Mouse (Mus musculus) spleen, postnatal 4 days (tissue): ENCODE measurements around the gene E130311K13Rik.

Experiments used
- DNase-seq, 2 experiments: peaks; one replicate each; pipeline ENCODE4 v3.0.0; 2022; ENCODE audit warnings: low spot score in 2 of 2

The E130311K13Rik gene

DNA sequence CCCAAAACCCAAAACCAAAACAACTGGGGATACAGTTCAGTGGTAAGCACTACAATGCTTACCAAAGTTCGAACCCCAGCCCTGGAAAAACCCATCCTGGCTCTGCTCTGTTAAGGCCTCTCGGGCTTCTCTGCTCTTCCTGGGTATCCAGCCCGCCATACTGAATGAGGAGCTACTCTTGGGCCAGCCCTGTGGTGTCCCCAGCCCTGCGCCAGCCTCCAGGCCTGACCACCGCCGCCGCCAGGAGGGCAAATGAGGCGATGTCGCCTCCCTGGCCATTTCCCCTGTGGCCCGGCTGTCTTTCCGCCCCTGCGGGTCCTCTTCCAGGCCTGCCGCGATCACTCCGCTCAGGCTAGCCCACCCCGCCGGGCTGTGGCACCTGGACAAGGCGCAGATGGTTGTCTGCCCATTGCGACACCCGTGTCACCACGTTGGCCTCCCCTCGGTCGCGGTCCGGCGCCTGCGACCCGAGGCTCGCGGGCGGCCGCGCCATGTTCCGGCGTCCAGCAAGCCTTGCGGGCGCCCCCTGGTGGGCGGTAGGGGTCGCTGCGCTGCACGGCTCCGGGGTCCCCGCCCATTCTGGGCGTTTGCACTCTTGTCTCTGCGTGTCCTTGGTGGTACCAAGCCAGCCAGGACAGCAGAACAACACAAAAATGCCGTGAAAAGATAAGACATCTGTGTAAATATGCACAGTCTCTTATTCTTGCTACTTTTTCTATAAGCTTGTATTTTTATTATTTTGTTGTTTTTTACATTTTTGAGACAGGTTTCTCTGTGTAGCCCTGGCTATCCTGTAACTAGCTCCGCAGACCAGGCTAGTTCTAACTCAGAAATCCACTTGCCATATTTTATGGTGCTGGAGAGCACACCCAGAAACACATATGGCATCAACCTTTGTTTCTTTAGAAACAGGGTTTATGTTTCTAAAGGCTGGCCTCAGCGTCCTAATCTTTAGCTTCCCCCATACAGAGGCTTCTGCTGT, at the start of gene E130311K13Rik:
Gene E130311K13Rik, minus strand, starts transcription at position 595 of the 982 bp plus-strand sequence.
- DNase-seq: peak; percentile 86 to 95

DNA sequence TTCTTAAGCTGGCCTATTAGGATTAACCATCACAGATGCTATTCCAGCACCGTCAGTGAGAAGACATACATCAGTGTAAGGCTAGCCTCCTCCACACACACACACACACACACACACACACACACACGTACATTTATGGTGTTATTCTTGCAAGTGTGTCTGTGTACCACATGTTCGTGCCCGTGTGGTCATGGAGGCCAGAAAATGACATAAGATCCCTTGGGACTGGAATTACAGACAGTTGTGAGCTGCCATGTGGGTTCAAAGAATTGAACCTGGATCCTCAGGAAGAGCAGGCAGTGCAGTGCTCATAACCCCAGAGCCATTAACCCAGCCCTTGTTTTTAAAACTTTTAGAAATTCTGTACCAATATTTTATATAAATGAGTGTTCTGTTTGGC, 48.6 kb upstream of the E130311K13Rik start:
- DNase-seq: no peak

DNA sequence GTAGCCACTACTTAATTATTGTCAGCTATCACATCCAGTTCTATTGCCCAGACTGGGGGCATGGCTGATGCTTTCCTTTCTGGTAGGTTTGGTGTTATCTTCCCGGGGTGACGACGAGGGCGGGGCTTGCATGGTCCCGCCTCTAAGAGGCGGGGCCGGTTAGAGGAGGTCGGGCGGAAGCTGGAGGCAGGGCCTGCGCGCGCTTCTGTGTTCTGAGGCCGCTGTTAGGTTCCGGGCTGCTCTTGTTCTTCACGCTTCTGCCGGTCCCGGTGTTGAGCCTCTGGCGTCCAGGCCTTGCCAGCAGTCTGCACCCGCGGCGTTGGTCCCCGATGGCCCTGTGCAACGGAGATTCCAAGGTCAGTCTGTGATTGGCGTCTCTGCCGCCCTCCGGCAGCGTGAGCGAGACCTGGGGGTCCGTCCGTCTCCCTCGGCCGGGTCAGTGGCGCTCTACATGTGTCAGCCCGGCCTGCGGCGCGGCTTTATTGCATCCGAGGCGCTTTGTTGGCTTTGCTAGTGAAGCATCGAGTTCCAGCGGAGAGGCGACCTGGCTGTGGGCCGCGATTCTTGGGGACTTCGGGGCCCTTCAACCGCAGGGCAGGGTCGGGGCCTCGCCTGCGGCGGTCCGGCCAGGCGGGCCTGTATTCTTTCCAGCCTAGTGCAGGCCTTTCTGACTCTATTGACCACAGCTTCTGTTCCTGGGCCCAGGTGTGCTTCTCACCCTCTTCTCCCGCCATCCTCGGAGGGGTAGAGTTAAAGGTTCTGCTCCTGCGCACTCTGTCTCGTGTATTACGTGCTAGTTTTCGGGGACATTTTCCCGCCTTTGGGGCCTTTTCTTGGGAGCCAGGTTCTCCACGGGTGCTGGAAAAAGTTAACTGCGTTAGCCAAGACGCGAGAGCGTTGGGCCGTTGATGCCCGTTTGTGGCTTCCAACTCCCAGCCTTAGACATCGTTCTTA, 47.0 kb upstream of the E130311K13Rik start, which contains the start of gene Gmps:
Gene Gmps, plus strand, starts transcription at position 152 of the 954 bp plus-strand sequence.
- DNase-seq: peak; percentile 92 to 95

DNA sequence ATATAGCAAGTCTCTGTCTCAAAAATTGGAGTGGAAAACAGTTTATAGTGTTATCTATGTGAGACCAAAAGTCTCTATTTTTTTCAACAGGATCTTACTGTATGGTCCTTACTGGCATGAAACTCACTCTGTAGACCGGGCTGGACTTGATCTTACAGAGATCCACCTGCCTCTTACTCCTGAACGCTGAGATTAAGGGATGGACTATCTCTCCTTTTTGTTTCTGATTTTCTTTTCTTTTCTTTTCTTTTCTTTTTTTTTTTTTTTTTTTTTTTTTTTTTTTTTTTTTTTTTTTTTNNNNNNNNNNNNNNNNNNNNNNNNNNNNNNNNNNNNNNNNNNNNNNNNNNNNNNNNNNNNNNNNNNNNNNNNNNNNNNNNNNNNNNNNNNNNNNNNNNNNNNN, 36.7 kb upstream of the E130311K13Rik start:
- no peak for DNase-seq

DNA sequence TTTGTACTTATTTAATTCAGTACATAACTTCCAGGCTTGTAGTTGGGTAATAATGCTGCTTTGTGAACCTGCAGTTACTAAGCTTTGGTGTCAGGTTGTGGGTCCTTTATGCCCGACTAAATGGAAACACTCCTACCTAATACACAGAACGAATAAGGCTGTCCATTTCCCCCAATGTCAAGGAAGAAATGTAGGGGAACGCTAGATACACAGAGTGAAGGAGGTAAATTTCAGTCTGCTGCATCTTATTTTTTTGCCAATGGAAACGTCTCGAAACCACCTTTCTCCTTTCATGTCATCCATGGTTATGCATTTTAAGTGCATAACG, 35.6 kb upstream of the E130311K13Rik start:
- no peak for DNase-seq

DNA sequence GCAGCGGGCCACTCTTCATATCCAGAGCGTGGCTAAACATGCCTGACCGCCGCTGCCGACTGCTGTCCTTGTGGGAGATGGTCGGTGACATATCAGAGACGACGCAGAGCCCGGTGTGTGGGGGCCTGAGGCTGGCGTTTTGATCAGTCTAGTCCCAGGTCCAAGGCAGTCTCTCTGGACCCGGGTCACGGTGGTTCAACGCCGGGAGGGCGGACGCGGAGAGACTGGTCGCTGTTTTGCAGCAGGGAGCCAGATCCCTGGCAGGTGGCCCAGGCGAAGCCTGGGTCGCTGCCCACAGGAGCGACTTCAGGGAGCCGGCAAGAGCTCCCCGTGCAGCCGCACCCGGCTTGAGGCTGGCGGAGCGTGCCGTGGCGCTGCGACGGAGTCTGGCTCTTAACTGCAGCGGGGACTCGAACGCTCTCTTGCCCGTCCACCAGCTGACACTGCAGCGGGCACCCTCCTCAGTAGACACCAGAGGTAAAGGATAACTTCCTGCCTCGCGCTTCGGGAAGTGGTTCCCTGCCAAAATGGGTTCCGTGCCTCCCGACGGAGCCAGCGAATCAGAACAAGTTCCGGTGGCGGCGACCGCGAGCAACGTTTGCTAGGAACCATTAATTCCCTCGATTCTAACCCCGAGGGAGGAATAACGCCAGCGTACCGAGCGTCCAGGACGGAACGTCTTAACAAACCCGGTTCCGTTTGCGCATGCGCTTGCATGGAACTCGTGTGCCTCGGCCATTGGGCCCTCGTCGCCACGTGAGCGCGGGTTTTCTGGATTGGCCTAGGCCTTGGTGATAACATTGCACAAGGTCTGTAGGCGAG, 35.0 kb upstream of the E130311K13Rik start, which contains the start of gene Slc33a1:
Gene Slc33a1, minus strand, starts transcription at position 669 of the 822 bp plus-strand sequence.
- peak; percentile 97 to 99 for DNase-seq

DNA sequence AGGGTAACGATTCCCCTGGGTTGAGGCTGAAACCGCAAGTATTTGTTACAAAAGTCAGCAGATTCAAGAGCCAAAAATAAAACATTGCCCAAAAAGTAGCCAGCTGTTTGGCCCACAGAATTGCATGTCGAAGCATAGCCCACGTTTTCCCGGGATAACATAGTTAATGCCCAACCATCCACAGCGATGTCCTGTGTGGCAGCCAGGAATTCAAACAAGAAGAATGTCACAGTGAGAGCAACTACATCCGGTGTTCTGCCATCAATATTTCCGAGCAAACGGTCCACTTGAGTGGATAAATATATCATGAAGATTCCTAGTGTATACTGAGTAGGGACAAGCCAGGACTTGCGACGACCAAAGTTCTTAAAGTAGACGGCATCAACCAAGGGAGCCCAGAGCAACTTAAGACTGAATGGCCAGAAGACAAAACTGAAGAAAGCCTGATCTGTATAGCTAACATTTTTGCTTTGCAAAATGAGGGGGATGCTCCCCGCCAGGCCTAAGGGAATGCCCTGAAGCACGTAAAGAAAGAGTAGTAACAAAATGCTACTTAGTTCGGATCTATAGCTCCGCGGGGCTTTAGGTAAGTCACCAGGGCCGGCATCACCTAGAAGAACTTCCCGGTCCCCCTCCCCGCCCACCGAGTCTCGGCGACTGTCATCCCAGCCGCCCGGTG, 34.3 kb upstream of the E130311K13Rik start:
- DNase-seq: no peak

DNA sequence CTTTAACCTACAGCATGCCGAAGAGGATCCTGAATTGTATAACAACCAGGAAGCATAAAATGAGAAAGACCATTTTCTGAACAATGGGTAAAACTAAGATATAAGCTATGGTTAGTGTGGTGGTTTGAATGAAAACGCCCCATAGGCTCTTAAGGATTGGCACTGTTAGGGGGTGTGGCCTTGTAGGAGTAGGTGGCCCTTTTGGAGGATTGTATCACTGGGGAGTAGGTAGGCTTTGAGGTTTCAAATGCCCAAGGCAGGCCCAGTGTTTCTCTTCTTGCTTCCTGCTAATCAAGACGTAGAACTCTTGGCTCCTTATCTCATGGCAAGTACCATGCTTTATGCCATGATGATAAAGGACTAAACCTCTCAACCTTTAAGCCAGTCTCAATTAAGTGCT, 20.6 kb upstream of the E130311K13Rik start:
- DNase-seq: no peak

DNA sequence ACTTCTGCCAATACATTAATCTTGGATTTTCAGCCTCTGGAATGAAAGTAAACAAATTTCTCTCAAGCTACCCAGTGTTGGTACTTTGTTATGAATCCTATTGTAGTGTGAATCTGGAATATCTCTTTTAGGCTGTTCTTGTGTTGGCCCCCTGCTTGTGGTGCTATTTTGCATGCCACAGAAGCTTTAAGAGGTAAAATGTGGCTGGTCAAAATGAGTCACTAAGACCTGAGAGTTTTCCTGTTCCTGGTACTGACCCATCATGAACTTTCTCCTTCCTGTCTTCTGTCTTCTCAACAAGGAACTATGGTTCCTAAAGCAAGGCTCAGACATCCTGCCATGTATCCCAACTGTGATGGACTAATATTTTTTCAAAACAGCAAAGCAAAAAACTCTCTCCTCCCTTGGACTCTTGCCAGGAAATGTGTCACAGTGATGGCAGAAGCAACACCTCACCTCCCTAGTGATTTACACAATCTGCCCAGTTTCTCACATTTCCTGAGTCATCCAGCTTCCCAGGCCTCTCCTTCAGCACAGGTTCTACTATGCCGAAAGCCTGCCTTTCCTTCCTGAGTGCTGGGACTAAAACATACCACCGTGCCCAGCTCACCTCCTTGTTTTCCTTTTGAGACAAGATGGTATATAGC, 12.1 kb upstream of the E130311K13Rik start:
- no peak for DNase-seq

DNA sequence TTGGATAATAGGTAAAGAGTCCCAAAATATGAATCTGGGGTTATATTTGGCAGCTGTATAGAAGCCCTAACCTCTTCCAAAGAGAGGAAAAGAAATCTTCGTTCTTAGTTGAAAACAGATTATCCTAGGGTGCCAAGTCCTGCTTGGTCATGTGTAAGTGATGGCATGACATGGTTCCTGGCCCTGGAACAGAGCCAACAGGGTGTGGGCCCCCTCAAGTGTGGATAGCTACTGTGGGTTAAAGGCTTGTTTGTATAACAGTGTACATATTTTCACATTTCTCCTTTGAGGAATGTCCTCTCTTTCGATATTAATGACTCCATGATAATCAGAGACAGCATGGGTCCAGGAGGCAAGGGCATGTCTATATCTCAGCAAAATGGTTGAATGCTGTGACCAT, 9.7 kb upstream of the E130311K13Rik start:
- DNase-seq: no peak

DNA sequence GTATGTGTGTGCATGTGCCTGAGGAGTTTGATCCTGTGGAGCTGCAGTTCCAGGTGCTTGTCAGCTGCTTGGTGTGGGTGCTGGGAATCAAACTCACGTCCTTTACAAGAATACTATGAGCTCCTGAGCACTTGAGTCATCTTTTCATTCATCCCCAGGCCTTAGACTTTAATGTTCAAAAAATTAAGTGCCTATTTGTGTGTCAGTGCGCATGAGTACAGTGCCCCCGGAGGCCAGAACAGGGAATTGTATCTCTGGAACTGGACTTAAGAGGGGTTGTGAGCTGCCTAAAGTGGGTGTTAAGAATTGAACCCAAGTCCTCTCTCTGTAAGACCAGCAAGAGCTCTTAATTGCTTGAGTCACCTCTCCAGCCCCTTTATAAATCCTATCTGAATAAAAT, 9.6 kb downstream of the E130311K13Rik start:
- peak in 1 of 2 experiments; percentile 15 for DNase-seq

DNA sequence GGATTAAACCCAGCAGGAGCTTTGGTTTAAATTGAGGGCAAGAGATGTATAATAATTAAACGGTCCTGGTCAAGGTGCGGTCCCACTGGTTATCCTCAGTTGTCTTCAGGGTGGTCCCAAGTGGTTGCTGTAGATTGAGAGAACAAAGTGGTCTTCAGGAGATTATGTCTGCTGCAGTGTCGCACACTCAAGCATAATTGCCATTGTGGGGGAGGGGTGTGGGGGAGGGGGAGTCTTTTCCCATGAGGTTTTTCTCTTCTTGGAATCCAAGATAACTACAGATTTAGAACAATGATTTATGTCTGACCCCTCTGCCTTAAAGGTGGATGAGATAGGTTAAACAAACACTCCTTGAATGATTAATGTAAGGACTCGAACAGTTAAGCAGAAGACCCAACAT, 19.0 kb downstream of the E130311K13Rik start:
- no peak for DNase-seq

DNA sequence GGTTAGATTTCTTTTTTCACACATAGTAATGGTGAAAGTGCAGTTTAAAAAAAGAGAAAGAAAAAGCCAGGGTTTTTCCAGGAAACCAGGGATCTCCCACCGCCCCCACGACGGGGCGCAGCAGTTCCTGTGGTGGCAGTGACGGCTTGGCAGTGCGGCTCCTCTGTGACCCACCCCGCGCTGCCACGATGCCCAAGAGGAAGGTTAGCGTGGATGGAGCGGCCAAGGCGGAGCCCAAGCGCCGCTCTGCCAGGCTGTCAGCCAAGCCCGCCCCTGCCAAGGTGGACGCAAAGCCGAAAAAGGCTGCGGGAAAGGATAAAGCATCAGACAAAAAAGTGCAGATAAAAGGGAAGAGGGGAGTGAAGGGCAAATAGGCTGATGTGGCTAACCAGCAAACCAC, 24.0 kb downstream of the E130311K13Rik start:
- DNase-seq: no peak

DNA sequence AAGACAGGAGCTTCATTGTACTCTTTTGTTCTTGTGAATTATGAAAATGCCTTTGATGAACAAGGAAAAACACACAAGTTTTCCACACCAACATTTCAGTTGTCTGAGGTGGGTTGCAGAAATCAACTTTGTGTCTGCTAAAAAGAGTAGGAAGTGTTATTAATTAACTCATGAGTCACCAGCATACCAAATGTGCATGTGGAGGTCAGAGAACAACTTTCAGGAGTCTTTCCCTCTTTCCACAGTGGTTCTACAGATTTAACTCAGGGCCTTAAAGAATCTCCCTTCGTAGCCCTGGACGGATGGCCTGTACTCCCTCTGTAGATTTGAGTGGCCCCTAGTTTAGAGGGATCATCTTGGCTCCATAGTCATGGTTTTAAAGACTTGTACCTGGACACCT, 25.1 kb downstream of the E130311K13Rik start:
- DNase-seq: no peak

DNA sequence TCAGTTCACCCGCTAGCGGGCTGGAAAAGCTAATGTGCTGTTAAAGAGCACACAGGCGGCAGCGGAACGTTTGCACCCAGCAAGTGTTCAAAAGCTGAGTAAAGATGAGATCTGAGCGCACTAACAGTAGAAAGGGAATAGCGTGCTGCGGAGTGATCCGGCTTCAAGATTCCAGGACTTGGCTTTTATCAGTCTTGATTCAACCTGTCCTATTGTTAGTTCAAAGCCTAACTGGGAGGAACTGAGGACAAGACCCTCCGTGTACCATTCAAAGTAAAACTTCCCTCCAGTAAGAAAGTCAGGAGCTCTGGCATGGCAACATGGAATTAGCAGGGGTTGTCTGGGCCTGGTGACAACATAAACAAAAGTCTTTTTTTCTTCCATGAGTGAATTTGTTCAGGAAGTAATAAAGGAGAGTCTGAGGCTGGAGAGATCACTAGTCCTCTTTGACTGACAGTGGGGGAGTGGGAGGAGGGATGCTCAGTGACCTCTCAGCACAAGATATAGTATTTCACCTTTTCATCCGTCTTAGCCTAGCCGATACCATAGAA, 29.2 kb downstream of the E130311K13Rik start:
- DNase-seq: no peak

DNA sequence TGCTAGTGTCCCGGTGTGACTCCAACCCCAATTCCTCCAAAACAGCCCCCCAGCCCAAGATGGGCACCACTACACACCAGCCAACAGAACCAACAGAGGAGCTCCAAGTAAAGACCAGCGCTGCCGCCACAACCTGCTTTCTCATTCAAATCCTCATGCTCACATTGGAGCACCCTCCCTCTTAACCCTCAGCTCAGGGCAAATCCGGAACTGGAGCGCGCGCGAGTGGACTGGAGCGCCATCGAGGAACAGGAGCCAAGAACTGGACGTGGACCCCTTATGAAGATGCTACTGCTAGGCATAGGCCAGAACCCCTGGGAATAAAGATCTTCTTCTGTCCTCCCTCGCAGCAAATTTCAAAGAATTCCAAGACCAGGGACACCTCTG, 30.0 kb downstream of the E130311K13Rik start, which contains the start of gene Plch1:
Gene Plch1, minus strand, starts transcription at position 164 of the 387 bp plus-strand sequence.
- DNase-seq: peak in 1 of 2 experiments; percentile 13

DNA sequence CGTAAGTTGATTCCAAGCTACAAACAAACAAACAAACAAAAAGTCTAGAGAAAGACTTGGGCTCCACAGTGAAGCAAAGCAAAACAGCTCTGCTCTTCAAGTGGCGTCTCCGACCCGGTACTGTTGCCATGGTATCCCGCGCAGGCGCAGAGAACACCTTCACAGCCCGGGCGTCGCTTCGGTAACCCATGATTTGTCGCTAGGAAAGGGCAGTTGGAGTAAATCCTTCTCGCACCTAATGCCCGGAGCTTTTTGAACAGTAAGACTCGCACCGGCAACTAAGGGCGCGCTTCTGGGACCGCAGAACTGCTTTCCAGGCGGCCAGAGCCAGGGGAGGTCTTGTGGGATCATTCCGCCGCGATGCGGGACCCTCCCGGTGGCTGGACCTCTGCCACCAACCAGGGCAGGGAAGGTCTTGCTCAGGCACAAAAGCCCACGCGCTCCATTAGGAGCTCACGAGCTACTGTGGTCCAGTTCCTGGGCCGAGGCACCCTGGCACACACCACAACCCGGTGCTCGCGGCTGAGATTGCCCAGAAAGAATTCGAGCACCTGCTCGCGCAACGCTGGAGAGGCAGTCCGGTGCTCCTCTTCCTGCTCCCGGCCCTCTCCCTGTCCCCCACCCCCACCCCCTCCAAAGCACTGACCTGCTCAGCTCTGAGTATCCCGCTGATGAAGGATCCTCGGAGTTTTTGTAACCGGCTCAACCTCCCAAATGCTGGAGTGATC, 30.5 kb downstream of the E130311K13Rik start:
- peak; percentile 21 to 64 for DNase-seq

DNA sequence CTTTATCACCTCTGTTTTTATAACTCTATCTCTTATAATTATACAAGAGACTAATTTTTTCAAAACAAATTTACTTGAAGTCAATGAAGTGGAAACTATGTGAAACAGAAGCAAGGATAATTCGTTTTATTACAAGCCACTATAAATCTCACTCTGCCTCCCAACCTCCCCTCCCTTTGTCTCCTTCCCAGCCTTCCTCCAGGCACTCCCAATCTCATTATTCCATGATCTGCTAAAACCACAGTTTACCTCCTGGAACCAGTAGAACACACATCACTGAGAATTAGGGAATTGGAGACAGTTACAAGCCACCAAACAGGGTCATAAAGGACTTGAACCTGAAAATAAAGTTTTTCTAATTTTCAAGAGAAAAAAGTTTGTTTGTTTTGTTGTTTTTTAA, 32.1 kb downstream of the E130311K13Rik start:
- DNase-seq: no peak

DNA sequence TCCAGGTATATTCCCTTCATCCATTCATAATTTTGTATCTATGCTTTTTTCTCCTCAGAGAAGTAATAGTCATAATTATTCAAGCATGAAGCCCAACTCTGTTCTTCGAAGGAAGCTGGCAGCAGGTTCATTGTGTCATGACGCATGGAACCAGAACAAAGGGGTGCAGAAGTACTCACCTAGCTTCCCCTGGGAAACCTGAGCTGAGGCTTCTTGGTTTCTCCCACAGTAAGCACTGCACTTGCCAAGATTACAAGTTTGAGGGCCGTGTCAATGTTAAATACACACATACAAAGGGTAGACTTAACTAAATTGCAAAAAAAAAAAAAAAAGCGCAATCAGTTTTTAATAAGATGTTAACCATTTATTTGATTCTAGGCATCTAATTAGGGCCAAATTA, 33.0 kb downstream of the E130311K13Rik start:
- DNase-seq: no peak
